Mouse (Mus musculus): ENCODE measurements around the gene Ccdc57. TPM values are rescaled to one million over a fixed set of nuclear protein-coding genes. Genes with fewer than 3 reads are reported as not detected.
"Not testable (repeated sequence)": the region's sequence is repeated elsewhere in the genome, so short reads cannot be mapped to it uniquely, and the experiment has no call there.

Ccdc57 gene
- total RNA-seq, 2 experiments from 2014 or later = 0.65 to 0.77 TPM

- DNase-seq = peak; percentile 22 to 31
Measured at GRCm38 (mm10) chr11:120903159-120903850, 29.4 kb downstream of the Ccdc57 start.

GRCm38 (mm10) chr11:120902487-120903142 is 30.1 kb downstream of the Ccdc57 start:
- DNase-seq = peak in 1 of 2 experiments; percentile 31

GRCm38 (mm10) chr11:120901729-120902486 is 30.8 kb downstream of the Ccdc57 start:
- no peak for DNase-seq

- DNase-seq = no peak
Measured at GRCm38 (mm10) chr11:120900276-120901244, 32.1 kb downstream of the Ccdc57 start.

- DNase-seq = no peak
Measured at GRCm38 (mm10) chr11:120898114-120898548, 34.5 kb downstream of the Ccdc57 start.

GRCm38 (mm10) chr11:120895441-120895840 is 37.2 kb downstream of the Ccdc57 start:
- DNase-seq = no peak

- DNase-seq = no peak
Measured at GRCm38 (mm10) chr11:120894397-120894796, 38.3 kb downstream of the Ccdc57 start.

GRCm38 (mm10) chr11:120889216-120889615 is 43.5 kb downstream of the Ccdc57 start:
- DNase-seq = no peak

- DNase-seq = no peak
Measured at GRCm38 (mm10) chr11:120888718-120889117, 44.0 kb downstream of the Ccdc57 start.

- no peak for DNase-seq
Measured at GRCm38 (mm10) chr11:120887502-120887901, 45.2 kb downstream of the Ccdc57 start.

GRCm38 (mm10) chr11:120886462-120886861 is 46.2 kb downstream of the Ccdc57 start:
- no peak for DNase-seq

GRCm38 (mm10) chr11:120883601-120884000 is 49.1 kb downstream of the Ccdc57 start:
- no peak for DNase-seq

- DNase-seq = no peak
Measured at GRCm38 (mm10) chr11:120882931-120883330, 49.7 kb downstream of the Ccdc57 start.

GRCm38 (mm10) chr11:120873206-120873605 is 59.5 kb downstream of the Ccdc57 start:
- peak in 1 of 2 experiments; percentile 39 for DNase-seq

GRCm38 (mm10) chr11:120871521-120871920 is 61.2 kb downstream of the Ccdc57 start:
- DNase-seq = no peak

- DNase-seq = no peak
Measured at GRCm38 (mm10) chr11:120865816-120866215, 66.9 kb downstream of the Ccdc57 start.

GRCm38 (mm10) chr11:120862819-120863218 is 69.9 kb downstream of the Ccdc57 start:
- DNase-seq = no peak

- not testable (repeated sequence) for DNase-seq
Measured at GRCm38 (mm10) chr11:120855938-120856337, 76.7 kb downstream of the Ccdc57 start.

GRCm38 (mm10) chr11:120853788-120854187 is 78.9 kb downstream of the Ccdc57 start:
- DNase-seq = no peak

GRCm38 (mm10) chr11:120853158-120853557 is 79.5 kb downstream of the Ccdc57 start:
- no peak for DNase-seq

GRCm38 (mm10) chr11:120852083-120852935 is 80.4 kb downstream of the Ccdc57 start:
- peak; percentile 68 to 69 for DNase-seq

Measured in heart, adult 18-20 months (tissue).